Mouse (Mus musculus): ENCODE measurements around the gene Btbd17. TPM values are rescaled to one million over a fixed set of nuclear protein-coding genes. Genes with fewer than 3 reads are reported as not detected.

Btbd17 gene
- polyA plus RNA-seq (2017; shearing (Covaris generic)) = not detected

DNA sequence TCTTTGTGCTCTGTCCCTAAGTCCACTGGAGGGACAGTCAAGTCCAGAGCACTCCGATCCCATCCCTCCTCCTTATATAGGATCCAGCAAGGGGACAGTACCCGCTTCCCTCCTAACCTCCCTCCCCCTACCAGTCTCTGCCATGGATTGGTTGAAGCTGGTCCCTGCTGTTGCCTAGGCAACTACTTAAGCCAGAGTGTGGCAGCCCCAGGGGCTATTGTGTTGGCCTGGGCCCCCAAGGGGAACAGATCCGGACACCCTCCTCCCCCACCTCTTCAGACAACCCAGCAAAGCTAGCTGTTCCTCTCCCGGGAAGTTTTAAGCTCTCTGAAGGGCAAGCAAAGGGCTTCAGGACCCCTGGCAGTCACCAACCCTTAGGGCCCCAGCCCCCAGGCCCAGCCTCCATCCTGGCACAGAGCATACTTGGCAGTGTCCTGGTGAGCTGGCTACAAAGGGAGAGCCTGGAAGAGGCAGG, at the start of gene Btbd17:
Gene Btbd17, minus strand, starts transcription at position 98 of the 475 bp plus-strand sequence.
- no peak for ATAC-seq

DNA sequence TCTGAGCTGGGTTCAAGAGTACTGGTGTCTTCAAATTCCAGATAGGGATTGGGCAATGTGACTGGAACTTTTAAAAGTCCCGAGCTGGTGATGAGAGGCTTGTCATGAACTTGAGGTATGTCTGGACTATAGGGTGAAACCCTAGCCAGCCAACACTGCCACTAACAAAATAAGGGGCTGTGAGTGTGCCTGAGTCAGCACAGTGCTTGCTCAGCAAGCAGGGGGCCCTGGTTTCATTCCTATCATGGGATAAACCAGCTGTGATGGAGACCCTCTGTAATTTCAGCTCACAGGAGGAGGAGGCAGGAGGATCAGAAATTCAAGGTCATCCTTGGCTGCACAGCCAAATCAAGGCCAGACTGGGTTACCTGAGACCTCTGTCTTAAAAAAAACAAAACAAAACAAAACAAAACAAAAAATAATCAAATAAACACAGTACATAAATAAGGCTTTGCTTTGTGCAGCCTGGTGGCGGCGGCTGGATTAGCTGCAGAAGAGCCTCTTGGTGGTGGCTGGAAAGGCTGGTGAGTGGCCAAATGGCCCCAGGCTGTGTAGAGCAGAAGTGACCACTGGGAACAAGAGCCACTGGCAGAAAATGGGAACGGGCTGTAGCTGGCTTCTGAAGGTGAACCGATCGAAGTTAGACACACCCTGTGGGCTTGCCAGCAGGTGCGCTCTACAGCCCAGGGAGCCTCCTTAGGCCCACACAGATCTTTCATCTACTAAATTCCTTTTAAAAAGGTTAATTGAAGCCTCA, 48.9 kb upstream of the Btbd17 start:
- ATAC-seq = no peak

DNA sequence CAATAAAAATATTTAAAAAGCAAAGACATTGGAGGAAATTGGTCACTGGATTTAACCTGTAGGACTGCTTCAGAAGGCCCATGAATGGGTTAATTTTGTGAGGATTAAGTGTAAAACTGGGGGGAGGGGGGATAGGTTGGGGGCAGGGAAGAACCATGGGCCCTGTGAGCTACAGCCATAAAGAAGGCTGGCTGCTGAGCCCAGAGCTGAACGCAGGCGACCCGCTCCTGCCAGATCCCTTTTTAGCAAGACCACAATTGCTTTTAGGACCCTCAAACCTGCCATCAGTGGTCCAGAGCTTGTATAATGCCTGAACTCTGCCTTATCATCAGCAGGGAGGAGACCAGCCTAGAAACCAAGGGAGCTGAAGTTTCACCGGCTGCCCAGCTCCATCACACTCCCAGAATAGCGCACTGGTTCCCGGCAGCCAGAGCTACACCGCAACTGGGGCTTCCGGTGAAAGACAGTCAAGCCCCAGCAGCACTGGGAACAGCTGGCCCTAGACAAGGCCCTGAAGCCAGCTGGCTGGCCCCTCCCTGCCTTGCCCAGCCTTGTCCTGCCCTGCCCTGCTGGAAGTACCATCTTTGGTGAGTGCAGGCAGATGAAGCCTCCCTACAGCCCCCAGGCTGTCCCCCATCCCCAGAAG, 48.2 kb upstream of the Btbd17 start:
- ATAC-seq = no peak

DNA sequence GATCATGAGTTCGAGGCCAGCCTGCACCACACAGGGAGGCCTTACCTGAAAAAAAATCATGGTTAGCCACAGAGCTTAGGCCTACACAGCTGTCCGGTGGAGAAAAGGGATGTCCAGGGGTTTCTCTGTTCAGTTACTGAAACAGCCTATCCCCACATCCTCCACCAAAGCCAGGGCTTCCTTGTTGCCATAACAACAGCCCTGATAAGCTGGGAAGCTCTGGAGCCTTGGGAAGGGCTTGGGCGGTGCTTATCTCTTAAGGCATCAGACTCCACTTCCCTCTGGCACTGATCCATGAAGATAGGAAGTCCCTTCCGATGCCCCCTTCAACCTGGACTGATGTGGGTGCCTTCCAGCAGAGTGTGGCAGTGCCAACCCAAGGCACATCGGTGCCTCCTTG, 37.4 kb upstream of the Btbd17 start:
- ATAC-seq = no peak

DNA sequence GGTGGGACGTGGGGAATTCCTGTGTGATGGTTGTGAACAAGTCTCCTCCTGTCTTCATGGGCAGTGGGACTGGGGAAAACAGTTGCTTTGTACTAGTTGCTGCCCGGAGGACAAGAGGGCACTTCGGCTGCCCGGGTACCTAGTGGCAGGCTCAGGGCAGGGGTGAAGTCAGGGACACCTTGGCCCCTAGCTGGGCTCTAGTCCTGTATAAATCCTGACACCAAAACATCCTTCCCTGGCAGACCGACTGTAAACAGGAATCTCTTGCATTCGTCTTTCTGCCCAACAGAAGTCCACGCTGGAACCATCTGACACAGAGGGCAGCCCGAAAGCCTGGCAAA, 34.7 kb upstream of the Btbd17 start:
- no peak for ATAC-seq

DNA sequence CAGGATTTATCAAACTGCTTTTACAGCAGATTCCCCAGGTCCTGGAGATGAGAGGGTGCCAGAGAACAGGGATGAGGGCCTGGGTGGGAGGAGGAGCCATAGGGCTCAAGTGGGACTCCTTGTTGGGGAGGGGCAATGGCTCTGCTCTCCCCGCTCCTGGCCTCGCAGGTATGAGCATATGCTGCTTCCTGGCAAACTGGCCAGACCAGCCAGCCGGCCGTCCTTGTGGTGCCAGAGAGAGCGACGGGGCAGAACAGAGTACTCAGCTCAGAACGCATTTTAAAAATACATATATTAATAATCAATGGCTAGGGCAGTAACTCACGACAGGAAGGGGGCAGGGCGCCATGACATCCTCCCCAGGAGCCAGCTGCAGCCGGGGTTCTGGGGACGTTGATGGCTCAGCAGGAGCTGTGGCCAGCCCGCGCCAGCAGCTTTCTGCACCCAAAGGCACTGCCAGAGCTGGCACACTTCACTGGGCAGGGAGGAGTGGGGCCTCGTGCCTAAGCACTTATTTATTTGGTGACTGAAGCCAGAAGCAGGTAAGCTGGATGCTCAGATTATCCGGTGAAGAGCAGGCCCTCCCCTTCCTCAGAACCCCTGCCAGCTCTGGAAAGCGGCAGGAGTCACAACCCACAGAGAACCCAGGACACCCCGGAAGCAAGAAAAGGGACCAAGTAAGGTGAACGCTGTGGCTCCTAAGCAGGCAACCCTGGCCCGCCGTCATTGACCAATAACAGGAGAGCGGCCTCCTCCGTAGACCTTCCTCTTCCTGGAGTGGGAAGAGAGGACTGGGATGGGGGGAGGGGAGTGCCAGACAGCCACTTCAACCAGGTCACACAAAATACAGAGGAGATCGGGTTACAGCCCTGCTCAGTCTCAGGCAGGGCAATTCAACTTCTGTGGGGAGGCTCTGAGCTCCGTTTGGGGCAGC, 34.0 kb upstream of the Btbd17 start:
- ATAC-seq = no peak

DNA sequence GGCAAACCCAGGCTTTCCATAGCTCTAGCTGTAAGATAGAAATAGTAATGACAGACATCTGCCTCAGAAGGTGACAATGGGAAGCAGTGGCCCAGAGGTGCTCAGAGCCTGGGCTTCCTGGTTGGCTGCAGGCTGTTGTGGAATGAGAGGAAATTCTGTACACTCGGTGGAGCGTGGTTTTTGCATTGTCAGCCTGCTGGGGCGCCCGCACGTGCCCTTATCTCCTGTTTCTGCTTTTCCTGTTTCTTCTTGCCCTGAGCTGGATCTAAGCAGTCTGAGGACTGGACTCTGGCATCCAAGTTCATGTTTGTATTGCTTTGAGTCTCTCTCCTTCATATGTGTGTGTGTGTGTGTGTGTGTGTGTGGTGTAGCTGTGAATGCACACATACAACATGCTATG, 30.9 kb upstream of the Btbd17 start:
- ATAC-seq = no peak

DNA sequence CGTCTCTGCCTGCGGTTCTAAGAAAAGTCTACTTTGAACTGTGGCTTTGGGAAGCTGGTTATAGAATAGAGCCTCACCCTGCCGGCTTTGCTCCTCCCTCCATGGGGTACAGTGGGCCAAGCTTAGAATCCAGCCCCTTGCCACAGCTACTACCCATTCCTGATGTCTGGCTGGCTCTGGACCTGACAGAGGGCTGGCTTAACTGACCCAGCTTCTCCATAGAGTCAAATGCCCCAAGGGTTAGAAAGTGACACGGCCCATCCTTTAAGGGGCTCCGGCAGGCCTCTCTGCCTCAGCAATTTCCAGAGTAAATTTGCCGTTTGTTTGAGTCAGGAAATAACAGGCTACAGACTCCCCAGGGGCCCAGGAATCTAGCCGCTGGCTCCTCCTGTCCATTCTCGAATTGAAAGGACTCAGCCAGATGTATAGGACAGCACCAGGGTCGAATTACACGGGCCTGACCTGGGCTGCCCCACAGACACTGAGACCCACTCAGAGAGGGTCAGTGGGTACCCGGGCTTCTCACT, 27.5 kb upstream of the Btbd17 start:
- no peak for ATAC-seq

DNA sequence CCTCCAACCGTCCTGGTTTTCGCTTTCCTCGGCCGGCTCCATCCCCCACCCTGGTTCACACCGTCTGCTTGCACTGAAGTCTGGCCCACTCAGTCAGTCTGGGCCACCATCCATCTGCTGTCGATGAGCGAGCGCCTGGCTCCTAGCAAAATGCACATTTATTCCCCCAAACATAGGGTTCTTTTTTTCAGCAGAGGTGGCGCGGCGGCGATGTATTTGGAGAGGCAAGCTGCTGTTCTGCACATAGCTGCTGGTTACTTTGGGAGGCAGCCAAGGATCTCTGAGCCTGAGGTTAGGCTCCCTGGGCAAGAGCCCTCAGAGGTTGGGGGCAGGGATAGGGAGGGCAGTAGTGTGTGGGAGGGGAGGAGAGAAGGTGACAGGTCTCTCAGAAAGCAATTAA, 27.0 kb upstream of the Btbd17 start:
- ATAC-seq = no peak

DNA sequence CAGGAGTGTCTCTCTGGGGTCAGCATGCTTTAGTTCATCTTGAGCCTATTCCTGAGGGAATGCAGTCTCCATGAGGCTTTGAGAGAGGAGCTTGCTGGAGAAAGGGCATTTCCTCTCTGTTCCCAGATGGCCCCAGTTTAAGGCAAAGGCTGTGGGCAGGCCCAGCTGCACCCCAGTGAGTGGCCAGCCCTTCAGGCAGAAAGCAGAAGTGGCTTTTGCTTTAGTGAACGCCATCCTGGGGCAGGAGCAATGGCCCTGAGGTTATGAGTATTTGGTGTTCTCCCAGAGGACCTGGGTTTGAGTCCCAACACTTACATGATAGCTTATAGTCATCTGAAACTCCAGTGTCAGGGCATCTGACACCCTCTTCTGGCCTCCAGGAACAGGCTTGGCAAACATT, 25.6 kb upstream of the Btbd17 start:
- ATAC-seq = no peak

DNA sequence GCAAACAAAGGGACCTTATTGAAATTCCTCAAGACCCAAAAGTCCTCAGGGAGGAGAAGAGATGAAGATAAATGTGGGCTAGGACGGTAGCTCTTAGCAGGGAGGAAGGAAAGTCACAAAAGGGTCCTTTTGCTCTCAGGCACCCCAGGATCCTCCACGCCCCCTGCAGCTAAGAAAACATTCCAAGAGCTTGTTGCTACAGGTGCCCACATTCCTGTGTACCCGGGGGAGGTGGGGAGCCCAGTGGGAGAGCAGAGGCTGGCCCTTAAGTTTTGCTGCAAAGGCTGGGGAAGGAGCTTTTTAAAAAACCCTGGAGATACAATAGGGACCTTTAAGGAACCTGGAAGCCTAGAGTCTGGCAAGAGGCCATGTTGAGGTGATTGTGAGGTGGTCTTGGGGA, 24.7 kb upstream of the Btbd17 start:
- ATAC-seq = no peak

DNA sequence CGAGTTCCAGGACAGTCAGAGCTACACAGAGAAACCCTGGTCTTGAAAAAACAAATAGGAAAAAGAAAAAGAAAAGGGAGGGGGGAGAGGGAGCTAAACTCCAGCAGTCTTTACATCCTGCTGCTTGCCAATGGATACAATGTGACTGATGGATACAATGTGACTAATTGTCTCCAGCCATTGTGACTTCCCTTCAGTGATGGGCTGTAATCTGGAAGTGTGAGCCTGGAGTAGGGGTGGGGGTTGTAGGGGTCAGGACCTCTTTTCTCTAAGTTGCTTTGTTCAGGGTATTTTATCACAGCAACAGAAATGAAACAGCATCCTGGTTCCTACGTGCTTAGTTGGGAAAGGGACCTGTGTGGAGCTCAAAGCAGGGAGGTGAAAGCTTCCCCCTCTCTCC, 23.4 kb upstream of the Btbd17 start:
- no peak for ATAC-seq

DNA sequence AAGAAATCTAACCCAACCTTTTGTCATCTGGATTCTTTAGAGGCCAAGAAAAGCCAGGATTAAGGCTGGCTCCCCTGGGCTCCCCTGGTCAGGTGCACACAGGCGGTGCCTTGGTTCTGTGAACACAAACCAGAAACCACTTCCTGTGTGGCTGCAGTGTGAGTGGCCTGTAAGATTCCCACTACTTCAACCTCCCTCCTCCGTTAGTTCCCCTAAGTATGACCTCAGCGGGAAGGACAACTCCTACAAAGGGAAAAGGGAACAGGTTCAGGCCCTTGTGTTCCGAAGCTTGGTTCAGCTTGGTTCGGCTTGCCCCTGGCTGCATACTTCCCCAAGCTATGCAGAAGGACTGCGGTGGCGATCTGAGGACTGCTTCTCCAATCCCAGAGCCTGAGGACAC, 22.4 kb upstream of the Btbd17 start:
- no peak for ATAC-seq

DNA sequence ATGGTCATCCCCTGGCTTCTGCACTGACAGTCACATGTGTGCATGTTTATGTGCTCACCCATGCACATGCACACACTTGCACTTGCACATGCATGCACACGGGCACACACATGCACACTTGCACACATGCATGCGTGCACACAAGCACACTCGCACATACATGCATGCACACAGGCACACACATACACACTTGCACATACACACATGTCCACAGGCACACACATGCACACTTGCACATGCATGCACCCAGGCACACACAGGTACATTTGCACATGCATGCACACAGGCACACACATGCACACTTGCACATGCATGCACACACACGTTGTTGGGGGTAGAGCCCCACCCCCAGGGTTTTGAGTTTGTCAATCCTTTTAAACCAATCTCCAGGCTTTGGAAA, 21.2 kb upstream of the Btbd17 start:
- no peak for ATAC-seq

DNA sequence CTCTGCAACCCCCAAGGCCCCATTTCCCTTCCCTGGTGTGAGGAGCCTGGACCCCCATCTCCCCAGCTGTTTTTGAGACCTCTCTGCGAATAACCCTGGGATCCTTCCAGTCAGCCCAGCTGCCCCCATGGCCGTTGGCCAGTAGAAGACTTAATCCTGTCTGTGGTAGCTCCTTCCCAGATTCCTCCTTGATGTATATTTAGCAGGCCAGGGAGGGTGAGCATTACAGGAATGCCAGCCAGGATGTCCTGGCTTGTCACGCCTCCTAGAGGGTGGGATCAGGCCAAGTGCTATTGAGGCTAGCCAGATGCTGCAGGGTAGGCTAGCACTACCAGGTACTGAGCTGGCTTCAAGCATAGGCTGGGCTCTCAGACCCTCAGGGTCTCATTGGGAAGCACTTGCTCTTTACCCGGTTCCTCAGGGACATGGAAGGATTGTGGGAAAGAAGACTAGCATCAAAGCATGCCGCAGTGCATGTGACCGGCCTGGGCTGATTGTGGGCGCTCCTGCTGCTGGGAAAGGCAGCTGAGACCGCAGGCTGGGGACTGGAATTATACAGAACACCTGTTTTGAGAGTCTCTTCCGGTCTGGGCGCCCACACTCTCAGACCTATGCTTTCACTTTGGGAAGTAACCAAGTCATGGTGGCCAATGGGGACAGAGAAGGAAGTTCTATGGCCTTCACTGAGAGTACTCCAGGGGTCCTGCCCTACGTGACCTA, 19.3 kb upstream of the Btbd17 start:
- ATAC-seq = no peak

DNA sequence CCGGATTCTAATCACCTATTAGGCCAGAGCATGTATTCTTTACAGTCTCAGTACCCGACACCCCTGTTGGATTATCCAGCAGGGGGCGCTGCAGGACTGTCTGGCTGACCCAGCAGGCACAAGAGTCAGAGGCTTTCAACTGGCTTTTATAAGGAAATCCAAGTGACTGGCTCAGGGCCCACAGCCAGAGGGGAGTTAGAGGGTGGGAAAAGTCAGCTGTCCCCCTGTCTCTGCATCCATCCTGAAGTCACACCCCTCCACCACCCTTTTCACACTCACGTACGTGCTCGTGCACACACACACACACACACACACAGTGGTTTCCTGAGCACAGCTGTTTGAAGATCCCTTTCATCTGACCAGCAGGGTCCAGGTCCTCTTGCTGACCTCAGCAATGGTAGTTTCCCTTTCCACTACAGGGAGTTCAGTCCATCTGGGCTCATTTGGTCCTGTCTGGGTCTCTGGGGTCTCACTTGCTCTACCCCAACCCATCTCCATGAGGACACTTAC, 17.0 kb upstream of the Btbd17 start:
- ATAC-seq = no peak

DNA sequence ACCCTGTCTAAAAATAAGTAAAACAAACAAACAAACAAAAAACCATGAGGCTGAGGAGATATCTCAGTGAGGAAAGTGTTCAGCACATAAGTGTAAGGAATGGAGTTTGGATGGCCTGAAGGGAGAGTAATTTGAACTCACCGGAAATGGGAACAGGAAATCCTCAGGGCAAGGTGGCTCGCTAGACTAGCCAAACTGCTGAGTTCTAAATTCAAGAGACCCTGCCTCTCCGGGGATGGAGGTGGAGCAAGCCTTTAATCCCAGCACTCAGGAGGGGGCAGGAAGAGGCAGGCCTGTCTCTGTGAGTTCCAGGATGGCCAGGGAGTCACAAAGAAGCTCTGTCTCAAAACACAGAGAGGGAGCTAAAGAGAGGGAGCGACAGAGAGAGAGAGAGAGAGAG, 14.6 kb upstream of the Btbd17 start:
- no peak for ATAC-seq

DNA sequence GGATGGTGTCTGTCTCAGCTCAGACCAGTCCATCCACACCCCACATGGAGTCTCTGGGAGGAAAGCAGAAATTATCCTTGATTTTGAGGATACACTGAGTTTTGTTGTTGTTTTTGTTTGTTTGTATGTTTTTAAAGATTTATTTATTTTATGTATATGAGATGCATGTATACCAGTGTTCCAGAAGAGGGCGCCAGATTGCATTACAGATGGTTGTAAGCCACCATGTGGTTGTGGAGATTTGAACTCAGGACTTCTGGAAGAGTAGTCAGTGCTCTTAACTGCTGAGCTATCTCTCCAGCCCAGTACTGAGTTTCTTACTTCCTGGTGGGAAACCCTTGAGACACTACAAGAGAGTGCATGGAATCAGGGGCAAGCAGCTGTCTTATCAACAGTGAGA, 13.6 kb upstream of the Btbd17 start:
- no peak for ATAC-seq

DNA sequence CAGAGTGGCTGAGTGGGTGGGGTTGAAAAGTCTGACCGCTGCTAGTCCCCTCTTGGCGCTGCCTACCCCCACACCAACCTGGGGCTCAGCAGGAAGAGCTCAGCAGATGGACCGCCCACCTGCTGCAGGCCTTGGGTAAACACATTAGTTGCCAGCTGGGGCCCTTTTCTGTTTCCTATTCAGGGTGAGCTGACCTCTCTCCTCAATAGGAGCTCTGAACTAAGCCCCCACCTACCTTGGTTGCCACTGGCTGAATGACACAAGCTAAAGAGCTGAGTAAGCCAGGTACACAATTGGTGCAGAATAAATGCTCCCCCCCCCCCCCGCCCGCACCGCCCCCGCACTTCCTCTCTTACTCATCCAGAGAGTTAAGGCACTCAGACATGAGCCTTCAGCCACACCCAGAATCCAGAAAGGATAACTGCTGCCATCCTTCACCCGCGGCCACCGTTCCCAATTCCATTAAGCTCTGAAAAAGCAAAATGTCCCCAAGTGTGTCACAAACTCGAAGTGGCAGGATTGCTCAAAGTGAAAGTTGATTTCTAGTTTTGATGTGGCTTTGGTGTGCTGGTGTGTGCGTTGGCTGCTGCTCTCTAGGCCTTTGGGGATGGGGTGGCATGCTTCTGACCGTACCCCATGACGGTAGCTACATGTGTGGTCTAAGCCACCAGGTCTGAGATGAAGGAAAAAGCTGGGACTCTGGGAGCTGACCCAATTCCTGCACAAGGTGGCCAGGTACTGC, 12.1 kb upstream of the Btbd17 start:
- ATAC-seq = peak; percentile 81

DNA sequence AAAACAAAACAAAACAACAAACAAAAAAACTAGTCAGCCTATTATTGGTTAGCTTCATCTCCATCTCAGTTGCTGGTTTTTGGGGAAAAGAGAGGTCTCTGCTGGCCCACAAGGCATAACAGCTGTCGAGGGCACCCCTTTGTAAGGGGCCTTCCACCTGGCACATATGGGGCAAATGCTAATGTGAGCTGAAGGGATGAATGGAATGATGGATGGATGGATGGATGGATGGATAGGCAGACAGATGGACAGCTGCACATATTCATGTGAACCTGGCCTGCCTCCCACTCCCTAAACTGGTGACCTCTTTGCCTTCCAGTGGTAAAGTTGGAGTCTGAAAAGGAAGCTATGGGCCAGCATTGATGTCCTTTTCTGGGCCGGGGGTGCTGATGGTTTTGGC, 11.3 kb upstream of the Btbd17 start:
- ATAC-seq = no peak

DNA sequence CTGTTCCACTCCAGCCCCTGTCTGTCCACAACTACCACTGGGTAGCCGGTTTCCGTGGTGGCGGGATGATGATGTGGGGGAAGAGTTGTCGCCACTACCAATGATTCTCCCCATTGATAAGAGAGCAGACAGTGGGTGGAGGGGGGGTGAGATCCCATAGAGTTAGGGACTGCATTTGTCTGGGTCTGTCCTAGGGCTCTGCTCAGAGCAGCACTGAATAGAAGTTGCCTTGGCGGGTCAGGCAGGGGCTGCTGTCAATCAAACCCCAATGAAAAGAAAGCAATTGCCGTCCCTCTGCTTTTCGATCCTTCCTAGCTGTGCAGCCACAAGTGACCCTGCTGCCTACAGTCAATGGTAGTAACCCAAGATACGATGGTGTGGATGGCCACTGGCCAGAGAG, 8.2 kb upstream of the Btbd17 start:
- ATAC-seq = no peak
